Mouse (Mus musculus): Measurements from ENCODE around the gene Nol6. TPM values are rescaled to one million over a fixed set of nuclear protein-coding genes. Genes with fewer than 3 reads are reported as not detected.

Nol6 gene
- polyA plus RNA-seq, 1 experiment from 2014 or later, result 32.9 TPM

- Histone ChIP-seq H3K9ac (ENCODE audit: low read depth, low read length) (no peak overlapping the region), H3K9me3 (ENCODE audit: control insufficient read depth, low read length) (peaks cover 4% of the 10 kb centered on the region; the same call in 1 of the 2 replicates), H3K4me3 (ENCODE audit: low read length) (no peak overlapping the region), H3K27me3 (ENCODE audit: control insufficient read depth, insufficient read depth, low read length) (no peaks in the 10 kb centered on the region), H3K4me1 (ENCODE audit: control insufficient read depth, insufficient read depth, low read length) (no peaks in the 10 kb centered on the region), H3K27ac (ENCODE audit: low read depth, low read length) (no peak overlapping the region), H3K4me2 (replicated peaks; ENCODE audit: low read depth, low read length) (no peak overlapping the region), H3K36me3 (ENCODE audit: control insufficient read depth, insufficient read depth, low read length) (no peaks in the 10 kb centered on the region)
- 0 out of 2 replicates have a peak, but pooled peaks have one; percentile 6 for ATAC-seq (ENCODE audit: low FRiP score, low TSS enrichment)
- 62% methylated on average over 6 of the region's 6 CpGs for WGBS
These were observed 45.5 kb downstream of the Nol6 start for GRCm38 (mm10) chr4:41078726-41079125.

DNA sequence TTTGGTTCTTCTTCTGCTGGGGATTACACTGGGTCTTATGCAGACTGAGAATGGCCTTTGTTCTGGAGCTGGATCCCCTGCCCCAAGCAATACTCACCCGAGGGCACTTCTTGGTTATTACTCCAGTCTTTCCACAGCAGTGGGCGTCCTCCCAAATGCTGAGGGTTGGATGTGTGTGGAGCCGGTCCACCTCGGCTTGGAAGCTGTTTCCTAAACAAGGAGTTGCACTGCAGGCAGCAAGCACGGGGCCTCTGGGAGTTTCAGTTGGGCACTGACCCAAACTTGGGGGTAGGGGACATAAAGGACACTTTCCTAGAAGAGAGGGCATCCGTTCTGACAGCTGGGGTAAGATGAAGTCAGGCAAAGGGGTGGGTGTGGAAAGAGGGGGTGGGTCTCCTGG lies 49.8 kb downstream of the Nol6 start:
- WGBS, result 69% methylated on average over 6 of the region's 6 CpGs
- ATAC-seq (ENCODE audit: low FRiP score, low TSS enrichment), result no peak
- Histone ChIP-seq H3K4me2 (replicated peaks; ENCODE audit: low read depth, low read length) (no peak overlapping the region), H3K4me3 (ENCODE audit: low read length) (no peak overlapping the region), H3K9ac (ENCODE audit: low read depth, low read length) (no peak overlapping the region), H3K4me1 (ENCODE audit: control insufficient read depth, insufficient read depth, low read length) (no peaks in the 10 kb centered on the region), H3K9me3 (ENCODE audit: control insufficient read depth, low read length) (no peaks in the 10 kb centered on the region), H3K27ac (ENCODE audit: low read depth, low read length) (no peak overlapping the region), H3K27me3 (ENCODE audit: control insufficient read depth, insufficient read depth, low read length) (no peaks in the 10 kb centered on the region), H3K36me3 (ENCODE audit: control insufficient read depth, insufficient read depth, low read length) (no peaks in the 10 kb centered on the region)

DNA sequence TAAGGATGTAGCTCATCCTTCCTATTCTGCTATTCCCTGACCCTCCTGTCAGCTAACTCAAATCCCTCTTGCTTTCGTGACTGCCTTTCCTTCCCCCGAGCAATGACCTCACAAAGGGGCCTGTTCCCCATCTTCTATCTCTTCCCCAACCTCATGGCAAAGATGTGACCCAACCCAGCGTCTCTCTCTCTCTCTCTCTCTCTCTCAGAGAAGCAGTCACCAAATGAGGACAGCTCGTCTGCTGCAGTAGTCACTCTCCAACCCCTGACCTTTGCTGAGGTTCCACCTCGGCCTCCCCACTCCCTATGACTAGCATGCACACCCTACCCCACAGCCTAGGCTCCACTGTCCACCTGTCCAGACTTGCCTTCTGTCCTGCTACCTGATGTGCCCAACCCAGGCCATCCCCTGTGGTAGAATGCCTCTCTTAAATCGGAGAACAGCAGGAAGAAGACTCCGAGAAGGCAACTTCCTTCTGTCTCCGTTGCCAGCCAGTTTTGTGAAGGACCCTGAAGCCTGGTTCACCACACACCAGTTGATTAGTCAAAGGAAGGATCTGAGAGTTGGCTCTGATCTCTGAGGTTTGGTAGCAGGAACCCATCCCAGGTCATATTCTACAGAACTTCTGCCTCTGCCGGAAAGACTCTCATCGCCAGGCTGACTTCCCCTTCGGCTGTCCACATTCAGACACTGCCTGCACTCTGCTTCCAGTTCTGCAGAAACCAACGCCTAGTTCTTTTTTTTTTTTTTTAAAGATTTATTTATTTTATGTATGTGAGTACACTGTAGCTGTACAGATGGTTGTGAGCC lies 51.0 kb downstream of the Nol6 start:
- H3K9me3 ChIP-seq (ENCODE audit: control insufficient read depth, low read length), result no peaks in the 10 kb centered on the region
- no peaks in the 10 kb centered on the region for H3K27me3 ChIP-seq (ENCODE audit: control insufficient read depth, insufficient read depth, low read length)
- no peak overlapping the region for H3K27ac ChIP-seq (ENCODE audit: low read depth, low read length)
- no peaks in the 10 kb centered on the region for H3K4me1 ChIP-seq (ENCODE audit: control insufficient read depth, insufficient read depth, low read length)
- no peak for ATAC-seq (ENCODE audit: low FRiP score, low TSS enrichment)
- H3K36me3 ChIP-seq (ENCODE audit: control insufficient read depth, insufficient read depth, low read length), result no peaks in the 10 kb centered on the region
- no peak overlapping the region for H3K4me3 ChIP-seq (ENCODE audit: low read length)
- H3K4me2 ChIP-seq (replicated peaks; ENCODE audit: low read depth, low read length), result no peak overlapping the region
- 79% methylated on average over 12 of the region's 12 CpGs for WGBS
- H3K9ac ChIP-seq (ENCODE audit: low read depth, low read length), result no peak overlapping the region

- 74% methylated on average over 14 of the region's 14 CpGs for WGBS
- Histone ChIP-seq H3K27me3 (ENCODE audit: control insufficient read depth, insufficient read depth, low read length) (no peaks in the 10 kb centered on the region), H3K27ac (ENCODE audit: low read depth, low read length) (no peak overlapping the region), H3K36me3 (ENCODE audit: control insufficient read depth, insufficient read depth, low read length) (no peaks in the 10 kb centered on the region), H3K9ac (ENCODE audit: low read depth, low read length) (no peak overlapping the region), H3K4me3 (ENCODE audit: low read length) (no peak overlapping the region), H3K4me1 (ENCODE audit: control insufficient read depth, insufficient read depth, low read length) (no peaks in the 10 kb centered on the region), H3K4me2 (replicated peaks; ENCODE audit: low read depth, low read length) (no peak overlapping the region), H3K9me3 (ENCODE audit: control insufficient read depth, low read length) (no peaks in the 10 kb centered on the region)
- no peak for ATAC-seq (ENCODE audit: low FRiP score, low TSS enrichment)
These were observed 52.5 kb downstream of the Nol6 start for GRCm38 (mm10) chr4:41071500-41072429.

GRCm38 (mm10) chr4:41065196-41065595 lies 59.1 kb downstream of the Nol6 start:
- no peak overlapping the region for H3K27ac ChIP-seq (ENCODE audit: low read depth, low read length)
- H3K36me3 ChIP-seq (ENCODE audit: control insufficient read depth, insufficient read depth, low read length), result no peaks in the 10 kb centered on the region
- 81% methylated on average over 4 of the region's 4 CpGs for WGBS
- H3K9me3 ChIP-seq (ENCODE audit: control insufficient read depth, low read length), result no peaks in the 10 kb centered on the region
- H3K4me3 ChIP-seq (ENCODE audit: low read length), result no peak overlapping the region
- H3K27me3 ChIP-seq (ENCODE audit: control insufficient read depth, insufficient read depth, low read length), result no peaks in the 10 kb centered on the region
- no peak for ATAC-seq (ENCODE audit: low FRiP score, low TSS enrichment)
- H3K4me1 ChIP-seq (ENCODE audit: control insufficient read depth, insufficient read depth, low read length), result no peaks in the 10 kb centered on the region; the same call in 1 of the 2 replicates
- no peak overlapping the region for H3K9ac ChIP-seq (ENCODE audit: low read depth, low read length)
- no peak overlapping the region for H3K4me2 ChIP-seq (replicated peaks; ENCODE audit: low read depth, low read length)

Other genes starting within 250 kb of the Nol6 start
- gene Spink4, start 204.4 kb downstream of the Nol6 start, polyA plus RNA-seq (2014; fragmentation: Nextera tagmentation; extraction: Ambion mirVana), result not detected in 2 replicates
- 235 and 248 TPM in 2 replicates for gene Bag1, start 176.2 kb downstream of the Nol6 start, polyA plus RNA-seq (2014; fragmentation: Nextera tagmentation; extraction: Ambion mirVana)
- gene Chmp5, start 176.0 kb downstream of the Nol6 start, polyA plus RNA-seq (2014; fragmentation: Nextera tagmentation; extraction: Ambion mirVana), result 113 and 137 TPM in 2 replicates
- 58.6 and 103 TPM in 2 replicates for gene Nfx1, start 153.5 kb downstream of the Nol6 start, polyA plus RNA-seq (2014; fragmentation: Nextera tagmentation; extraction: Ambion mirVana)
- gene Aqp7, start 76.3 kb downstream of the Nol6 start, polyA plus RNA-seq (2014; fragmentation: Nextera tagmentation; extraction: Ambion mirVana), result 0.46 and 0.53 TPM in 2 replicates
- gene Aqp3, start 26.3 kb downstream of the Nol6 start, polyA plus RNA-seq (2014; fragmentation: Nextera tagmentation; extraction: Ambion mirVana), result 12.8 and 13.3 TPM in 2 replicates
- gene Ube2r2, start 11.3 kb upstream of the Nol6 start, polyA plus RNA-seq (2014; fragmentation: Nextera tagmentation; extraction: Ambion mirVana), result 97.6 and 103 TPM in 2 replicates
- 37.2 and 65.5 TPM in 2 replicates for gene Ubap2, start 150.7 kb upstream of the Nol6 start, polyA plus RNA-seq (2014; fragmentation: Nextera tagmentation; extraction: Ambion mirVana)
- 36.6 and 53.0 TPM in 2 replicates for gene Dcaf12, start 190.4 kb upstream of the Nol6 start, polyA plus RNA-seq (2014; fragmentation: Nextera tagmentation; extraction: Ambion mirVana)
- gene Ubap1, start 224.5 kb upstream of the Nol6 start, polyA plus RNA-seq (2014; fragmentation: Nextera tagmentation; extraction: Ambion mirVana), result 39.7 and 59.5 TPM in 2 replicates